Mouse (Mus musculus): ENCODE data around the gene Psmb7. TPM values are rescaled to one million over a fixed set of nuclear protein-coding genes. Genes with fewer than 3 reads are reported as not detected.

Psmb7 gene
- polyA plus RNA-seq, 1 experiment from 2014 or later, result 222 TPM

DNA sequence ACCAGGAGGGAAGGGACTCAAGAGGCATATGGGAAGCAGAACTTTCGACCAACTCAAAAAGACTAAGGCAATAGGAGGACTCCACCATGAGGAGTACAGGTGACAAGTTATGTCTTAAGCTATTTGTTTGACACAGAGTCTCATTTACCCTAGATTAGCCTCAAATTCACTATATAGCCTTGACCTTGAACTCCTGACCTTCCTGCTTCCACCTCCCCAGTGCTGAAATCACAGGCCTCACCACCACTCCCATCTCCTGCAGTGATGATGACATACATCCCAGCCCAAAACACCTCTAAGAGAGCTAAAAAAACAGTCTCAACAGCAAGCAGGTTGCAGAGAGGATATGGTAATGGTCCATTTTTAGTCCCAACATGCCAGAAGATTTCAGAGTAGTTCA lies 2.1 kb downstream of the Psmb7 start:
- Histone ChIP-seq H3K27me3 (no peaks in the 10 kb centered on the region), H3K9me3 (replicated peaks) (no peaks in the 10 kb centered on the region), H3K9ac (no peak overlapping the region), H3K4me1 (peaks cover 13% of the 10 kb centered on the region; the same call in 1 of the 2 replicates), H3K4me2 (replicated peaks) (no peak overlapping the region), H3K27ac (replicated peaks) (no peak overlapping the region), H3K4me3 (replicated peaks) (no peak overlapping the region), H3K36me3 (peaks cover 37% of the 10 kb centered on the region)
- 95% methylated on average over 1 of the region's 1 CpGs for WGBS
- ATAC-seq (ENCODE audit: insufficient number of reproducible peaks, low FRiP score, low TSS enrichment, low read depth), result no peak

DNA sequence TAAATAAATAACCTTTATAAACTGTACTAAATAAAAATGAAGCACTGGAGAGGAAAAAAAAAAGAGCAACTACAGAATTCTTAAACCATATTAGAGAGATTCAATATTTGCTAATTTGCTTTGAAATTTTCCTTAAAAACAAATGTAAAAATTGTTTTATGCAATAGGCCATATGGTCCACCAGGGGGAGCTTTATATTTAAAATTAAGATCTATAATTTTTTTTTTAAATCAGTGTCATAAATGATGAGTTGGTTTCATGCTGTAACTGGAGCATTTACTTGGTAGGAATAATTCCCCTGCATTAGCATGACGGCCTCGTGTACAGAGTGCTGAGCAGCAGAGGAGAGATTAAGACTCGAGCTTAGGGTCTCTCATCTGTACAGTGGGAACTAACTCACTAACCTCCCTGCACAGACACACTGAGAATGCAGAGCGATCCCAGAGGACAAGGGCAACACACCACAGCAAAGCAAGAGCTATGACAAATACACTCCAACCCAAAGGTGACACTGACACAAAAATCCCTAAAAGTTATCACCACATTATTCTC lies 6.1 kb downstream of the Psmb7 start:
- Histone ChIP-seq H3K4me3 (replicated peaks) (no peak overlapping the region), H3K4me1 (peaks cover 3% of the 10 kb centered on the region; the same call in 1 of the 2 replicates), H3K27ac (replicated peaks) (no peak overlapping the region), H3K27me3 (no peaks in the 10 kb centered on the region), H3K9me3 (replicated peaks) (no peaks in the 10 kb centered on the region), H3K36me3 (peaks cover 72% of the 10 kb centered on the region), H3K9ac (no peak overlapping the region), H3K4me2 (replicated peaks) (no peak overlapping the region)
- ATAC-seq (ENCODE audit: insufficient number of reproducible peaks, low FRiP score, low TSS enrichment, low read depth), result no peak
- 57% methylated on average over 4 of the region's 4 CpGs for WGBS

DNA sequence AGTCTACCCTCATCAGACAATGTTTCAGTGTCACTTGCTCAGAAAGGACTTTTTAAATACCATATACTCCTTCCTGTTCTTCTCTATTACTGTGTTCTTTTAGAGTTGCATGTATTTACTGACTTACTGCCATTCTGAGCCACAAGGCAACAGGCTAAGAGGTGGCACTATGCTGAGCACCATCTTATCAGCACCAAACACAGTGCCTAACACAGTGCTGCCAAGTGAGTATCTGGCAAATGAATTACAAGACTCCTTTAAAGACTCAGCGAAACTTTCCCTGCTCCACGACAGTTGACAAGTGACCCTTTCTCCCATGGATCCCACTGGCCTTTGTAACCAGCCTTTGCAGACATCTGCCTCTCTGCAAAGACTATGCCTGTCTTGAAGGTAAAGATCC lies 13.3 kb downstream of the Psmb7 start:
- WGBS, result 83% methylated on average over 2 of the region's 2 CpGs
- peaks cover 78% of the 10 kb centered on the region for H3K36me3 ChIP-seq
- H3K9ac ChIP-seq, result no peak overlapping the region
- H3K4me1 ChIP-seq, result no peaks in the 10 kb centered on the region
- H3K4me2 ChIP-seq (replicated peaks), result no peak overlapping the region
- H3K27ac ChIP-seq (replicated peaks), result no peak overlapping the region
- ATAC-seq (ENCODE audit: insufficient number of reproducible peaks, low FRiP score, low TSS enrichment, low read depth), result no peak
- no peaks in the 10 kb centered on the region for H3K27me3 ChIP-seq
- H3K9me3 ChIP-seq (replicated peaks), result no peaks in the 10 kb centered on the region
- no peak overlapping the region for H3K4me3 ChIP-seq (replicated peaks)

DNA sequence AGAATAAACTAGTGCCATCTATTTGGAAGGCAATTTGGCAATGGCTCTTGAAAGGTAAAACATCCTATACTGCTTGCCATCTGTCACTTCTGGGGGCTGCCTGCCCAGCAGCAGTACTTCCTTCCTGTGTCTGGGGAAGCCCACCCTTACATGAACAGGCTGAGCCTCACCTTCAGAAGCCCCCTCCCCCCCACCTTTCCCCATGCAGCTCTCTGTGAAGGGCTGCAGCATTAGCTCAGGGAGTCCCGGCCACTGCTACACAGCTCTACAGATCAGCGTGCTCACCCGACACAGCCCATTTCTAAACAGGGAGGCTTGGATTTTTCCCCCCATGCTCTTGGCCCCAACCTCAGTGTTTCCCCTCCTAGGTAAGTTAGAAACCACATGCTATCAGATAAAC lies 14.4 kb downstream of the Psmb7 start:
- Histone ChIP-seq H3K27ac (replicated peaks) (no peak overlapping the region), H3K4me2 (replicated peaks) (no peak overlapping the region), H3K4me3 (replicated peaks) (no peak overlapping the region), H3K9ac (no peak overlapping the region), H3K27me3 (no peaks in the 10 kb centered on the region), H3K9me3 (replicated peaks) (no peaks in the 10 kb centered on the region), H3K36me3 (peaks cover 67% of the 10 kb centered on the region), H3K4me1 (no peaks in the 10 kb centered on the region; the same call in 1 of the 2 replicates)
- WGBS, result 95% methylated on average over 3 of the region's 3 CpGs
- no peak for ATAC-seq (ENCODE audit: insufficient number of reproducible peaks, low FRiP score, low TSS enrichment, low read depth)

- Histone ChIP-seq H3K4me2 (replicated peaks) (no peak overlapping the region), H3K36me3 (peaks cover 60% of the 10 kb centered on the region), H3K27ac (replicated peaks) (no peak overlapping the region), H3K9me3 (replicated peaks) (no peaks in the 10 kb centered on the region), H3K4me1 (no peaks in the 10 kb centered on the region; the same call in 1 of the 2 replicates), H3K9ac (no peak overlapping the region), H3K27me3 (no peaks in the 10 kb centered on the region), H3K4me3 (replicated peaks) (no peak overlapping the region)
- 78% methylated on average over 4 of the region's 4 CpGs for WGBS
- ATAC-seq (ENCODE audit: insufficient number of reproducible peaks, low FRiP score, low TSS enrichment, low read depth), result no peak
Observed at GRCm38 (mm10) chr2:38628801-38629200, 15.1 kb downstream of the Psmb7 start.

DNA sequence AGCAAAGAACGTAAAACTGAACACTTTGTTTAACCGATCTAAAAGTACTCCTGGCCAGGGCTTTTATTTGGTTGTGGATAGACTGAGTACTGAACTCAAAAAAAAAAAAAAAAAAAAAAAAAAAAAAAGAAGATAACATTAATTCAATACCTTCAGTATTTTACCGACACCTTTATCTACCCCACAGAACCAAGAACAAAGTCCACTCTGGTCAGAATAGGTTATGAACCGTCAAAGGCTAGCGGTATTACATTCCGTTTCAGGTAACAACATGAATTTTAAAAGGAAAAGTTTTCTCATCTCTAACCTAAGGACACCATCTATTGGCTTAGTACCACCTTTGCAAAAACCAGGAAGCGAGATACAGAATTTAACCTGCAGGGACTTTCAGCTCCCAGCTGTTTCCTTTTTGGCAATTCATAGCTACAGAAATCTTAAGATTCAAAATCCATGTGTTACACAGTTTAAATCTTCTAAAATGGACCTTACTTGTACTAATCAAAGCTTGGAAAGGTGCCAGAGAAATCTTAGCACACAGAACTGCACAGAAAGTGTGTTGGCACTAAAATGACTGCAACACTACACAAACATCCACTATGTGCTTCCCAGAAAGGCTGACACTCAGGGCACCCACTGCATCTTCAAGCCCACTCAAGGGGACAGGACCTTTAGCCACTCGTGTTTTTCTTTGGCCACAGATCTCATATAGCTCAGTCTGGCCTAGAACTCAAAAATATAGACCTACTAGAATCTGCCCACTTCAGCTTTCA lies 19.9 kb downstream of the Psmb7 start:
- ATAC-seq (ENCODE audit: insufficient number of reproducible peaks, low FRiP score, low TSS enrichment, low read depth), result no peak
- Histone ChIP-seq H3K36me3 (peaks cover 28% of the 10 kb centered on the region), H3K9me3 (replicated peaks) (no peaks in the 10 kb centered on the region), H3K27ac (replicated peaks) (no peak overlapping the region), H3K9ac (no peak overlapping the region), H3K27me3 (no peaks in the 10 kb centered on the region), H3K4me3 (replicated peaks) (no peak overlapping the region), H3K4me2 (replicated peaks) (no peak overlapping the region), H3K4me1 (no peaks in the 10 kb centered on the region; the same call in 1 of the 2 replicates)
- WGBS, result 86% methylated on average over 8 of the region's 8 CpGs

- no peak for ATAC-seq (ENCODE audit: insufficient number of reproducible peaks, low FRiP score, low TSS enrichment, low read depth)
- no peaks in the 10 kb centered on the region for H3K9me3 ChIP-seq (replicated peaks)
- H3K27me3 ChIP-seq, result no peaks in the 10 kb centered on the region
- WGBS, result 91% methylated on average over 3 of the region's 3 CpGs
- no peaks in the 10 kb centered on the region; the same call in 1 of the 2 replicates for H3K4me1 ChIP-seq
- no peak overlapping the region for H3K27ac ChIP-seq (replicated peaks)
- no peak overlapping the region for H3K4me2 ChIP-seq (replicated peaks)
- no peak overlapping the region for H3K4me3 ChIP-seq (replicated peaks)
- no peak overlapping the region for H3K9ac ChIP-seq
- peaks cover 26% of the 10 kb centered on the region for H3K36me3 ChIP-seq
Observed at GRCm38 (mm10) chr2:38623411-38623810, 20.5 kb downstream of the Psmb7 start.

DNA sequence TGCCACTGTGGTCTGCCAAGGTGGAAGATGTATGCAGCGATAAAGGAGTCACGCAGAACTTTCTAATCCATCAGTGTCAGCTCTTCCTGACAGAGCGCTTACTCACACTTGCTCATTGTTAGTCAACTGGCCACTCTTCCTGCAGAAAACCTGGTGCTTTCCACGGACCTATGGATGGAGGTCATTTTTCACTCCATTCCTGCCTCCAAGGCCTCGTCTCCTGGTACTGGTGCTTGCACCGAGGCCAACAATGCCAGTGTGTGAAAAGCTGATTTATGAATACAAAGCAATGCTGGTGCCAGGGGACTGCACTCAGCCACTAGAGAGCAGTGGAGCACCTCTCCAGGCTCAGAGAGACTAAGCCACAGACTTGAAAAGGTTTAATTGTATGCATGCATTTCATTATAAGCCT lies 22.3 kb downstream of the Psmb7 start:
- no peak overlapping the region for H3K9ac ChIP-seq
- no peaks in the 10 kb centered on the region for H3K27me3 ChIP-seq
- H3K4me2 ChIP-seq (replicated peaks), result no peak overlapping the region
- H3K36me3 ChIP-seq, result peaks cover 28% of the 10 kb centered on the region
- ATAC-seq (ENCODE audit: insufficient number of reproducible peaks, low FRiP score, low TSS enrichment, low read depth), result no peak
- no peak overlapping the region for H3K27ac ChIP-seq (replicated peaks)
- no peak overlapping the region for H3K4me3 ChIP-seq (replicated peaks)
- H3K9me3 ChIP-seq (replicated peaks), result no peaks in the 10 kb centered on the region
- H3K4me1 ChIP-seq, result peaks cover 7% of the 10 kb centered on the region
- 77% methylated on average over 6 of the region's 6 CpGs for WGBS

DNA sequence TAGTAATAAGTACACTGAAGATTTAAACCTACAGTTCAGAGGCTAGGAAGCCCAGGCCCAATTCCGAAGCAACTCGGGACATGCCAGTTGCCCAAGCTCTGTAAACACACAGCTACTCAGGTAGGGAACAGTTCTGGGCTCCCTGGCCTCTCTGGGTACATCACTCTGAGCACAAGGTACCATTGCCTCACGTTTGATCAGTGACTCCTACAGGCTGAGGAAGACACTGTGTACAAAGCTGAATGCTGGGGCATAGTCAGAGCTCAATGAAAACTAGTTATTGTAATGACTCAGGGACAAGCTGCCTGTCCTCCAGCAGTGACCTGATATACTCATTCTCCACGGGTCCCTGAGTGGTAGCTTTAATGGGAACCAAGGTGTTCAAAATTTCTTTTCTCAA lies 22.8 kb downstream of the Psmb7 start:
- ATAC-seq (ENCODE audit: insufficient number of reproducible peaks, low FRiP score, low TSS enrichment, low read depth), result no peak
- H3K9ac ChIP-seq, result no peak overlapping the region
- WGBS, result 86% methylated on average over 4 of the region's 4 CpGs
- peaks cover 25% of the 10 kb centered on the region for H3K36me3 ChIP-seq
- H3K4me2 ChIP-seq (replicated peaks), result no peak overlapping the region
- no peak overlapping the region for H3K27ac ChIP-seq (replicated peaks)
- H3K27me3 ChIP-seq, result no peaks in the 10 kb centered on the region
- peaks cover 10% of the 10 kb centered on the region for H3K4me1 ChIP-seq
- no peak overlapping the region for H3K4me3 ChIP-seq (replicated peaks)
- no peaks in the 10 kb centered on the region for H3K9me3 ChIP-seq (replicated peaks)

DNA sequence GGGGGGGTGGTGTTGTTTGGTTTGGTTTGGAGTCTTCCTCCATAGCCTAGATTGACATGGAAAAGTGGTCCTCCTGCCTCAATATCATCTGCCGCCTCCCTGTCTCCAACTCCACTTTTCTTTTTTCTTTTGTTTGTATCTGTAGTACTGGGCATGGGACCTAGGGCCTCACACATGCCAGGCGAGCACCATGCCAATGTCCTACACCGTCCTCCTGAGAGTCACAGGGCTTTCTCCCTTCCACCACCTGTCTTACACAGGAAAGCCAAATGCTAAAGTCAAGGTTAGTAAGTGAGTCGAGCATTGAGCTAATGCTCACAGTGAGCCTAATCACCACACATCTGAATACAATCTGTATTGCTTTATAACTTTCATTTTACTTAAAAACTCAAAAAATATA lies 24.1 kb downstream of the Psmb7 start:
- no peak overlapping the region for H3K27ac ChIP-seq (replicated peaks)
- no peak overlapping the region for H3K4me3 ChIP-seq (replicated peaks)
- peaks cover 23% of the 10 kb centered on the region; the same call in 1 of the 2 replicates for H3K36me3 ChIP-seq
- H3K9me3 ChIP-seq (replicated peaks), result no peaks in the 10 kb centered on the region
- peaks cover 17% of the 10 kb centered on the region for H3K4me1 ChIP-seq
- no peak overlapping the region for H3K4me2 ChIP-seq (replicated peaks)
- H3K27me3 ChIP-seq, result no peaks in the 10 kb centered on the region
- no peak for ATAC-seq (ENCODE audit: insufficient number of reproducible peaks, low FRiP score, low TSS enrichment, low read depth)
- no peak overlapping the region for H3K9ac ChIP-seq
- 93% methylated on average over 4 of the region's 4 CpGs for WGBS

GRCm38 (mm10) chr2:38616956-38617872 lies 26.7 kb downstream of the Psmb7 start:
- ATAC-seq (ENCODE audit: insufficient number of reproducible peaks, low FRiP score, low TSS enrichment, low read depth), result no peak
- no peaks in the 10 kb centered on the region for H3K9me3 ChIP-seq (replicated peaks)
- no peak overlapping the region for H3K4me2 ChIP-seq (replicated peaks)
- peaks cover 17% of the 10 kb centered on the region for H3K4me1 ChIP-seq
- 88% methylated on average over 5 of the region's 5 CpGs for WGBS
- H3K36me3 ChIP-seq, result peaks cover 22% of the 10 kb centered on the region; the same call in 1 of the 2 replicates
- no peaks in the 10 kb centered on the region for H3K27me3 ChIP-seq
- H3K27ac ChIP-seq (replicated peaks), result no peak overlapping the region
- no peak overlapping the region for H3K9ac ChIP-seq
- H3K4me3 ChIP-seq (replicated peaks), result no peak overlapping the region
